Mouse (Mus musculus) retina, adult 2 months (tissue): ENCODE measurements at regions not wholly inside any gene's neighbourhood (a gene's known extent, or its start where the extent isn't known, plus 50 kb on each side); places are given as distances from the start of the nearest gene placed in this dataset.

ENCODE experiments used
- DNase-seq: peaks from one replicate; pipeline ENCODE4 v3.0.0-alpha.2; 2012; ENCODE audit warnings: low read depth, low spot score

DNA sequence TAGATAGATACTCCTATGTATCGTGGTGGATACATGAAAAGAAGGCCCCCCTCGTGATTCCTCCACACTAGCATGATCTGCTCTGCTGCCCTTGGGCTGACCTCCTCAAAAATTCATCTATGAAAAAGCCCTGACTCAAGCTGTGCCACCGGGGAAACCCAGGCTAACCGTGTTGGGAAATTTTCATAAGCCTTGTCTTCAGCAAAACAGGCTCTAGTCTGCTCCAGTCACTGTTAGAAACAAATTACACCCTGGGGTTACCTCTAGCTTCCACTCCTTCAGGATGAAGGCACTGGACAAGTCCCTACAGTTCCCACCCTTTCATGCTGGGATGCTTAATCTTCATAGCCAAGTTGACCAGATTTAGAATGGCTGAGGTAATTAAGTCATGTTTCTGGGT, 315.0 kb upstream of the Nrp1 start:
- no peak for DNase-seq

DNA sequence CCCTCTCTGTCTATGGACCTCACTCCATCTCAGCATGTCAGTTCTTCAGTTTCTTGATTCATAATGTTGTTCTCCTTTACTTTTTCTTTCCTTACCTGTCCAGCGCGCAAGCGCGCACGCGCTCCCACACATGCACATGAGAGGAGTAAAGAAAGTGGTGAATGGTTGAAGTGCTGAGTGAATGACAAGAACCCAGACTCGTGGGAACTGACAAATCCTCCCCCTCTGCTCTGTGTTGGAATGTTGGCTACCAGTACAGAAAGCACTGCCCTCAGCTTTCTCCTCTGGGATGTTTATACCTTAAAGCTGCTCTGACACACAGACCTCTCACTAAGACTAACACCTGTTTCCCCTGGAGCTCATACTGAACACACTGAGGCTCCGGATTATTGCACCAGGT, 302.2 kb upstream of the Nrp1 start:
- DNase-seq = no peak

DNA sequence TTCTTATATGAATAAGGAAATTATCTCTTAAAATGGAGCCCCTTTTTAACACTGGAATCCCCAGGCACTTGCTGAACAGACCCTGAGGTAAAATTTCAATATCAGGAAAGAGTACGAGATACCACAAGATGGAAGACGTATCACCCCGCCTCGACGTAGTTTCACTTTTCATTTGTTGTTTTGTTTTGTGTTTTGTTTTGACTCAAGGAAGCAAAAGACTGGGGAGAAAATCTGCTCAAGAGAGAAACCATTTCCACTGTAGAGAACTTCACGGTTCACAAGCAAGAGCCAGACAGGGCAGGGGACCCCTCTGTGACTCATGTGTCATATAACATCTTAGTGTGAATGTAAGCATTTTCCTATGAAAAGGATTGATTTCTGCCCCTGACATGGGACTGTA, 300.6 kb upstream of the Nrp1 start:
- no peak for DNase-seq

DNA sequence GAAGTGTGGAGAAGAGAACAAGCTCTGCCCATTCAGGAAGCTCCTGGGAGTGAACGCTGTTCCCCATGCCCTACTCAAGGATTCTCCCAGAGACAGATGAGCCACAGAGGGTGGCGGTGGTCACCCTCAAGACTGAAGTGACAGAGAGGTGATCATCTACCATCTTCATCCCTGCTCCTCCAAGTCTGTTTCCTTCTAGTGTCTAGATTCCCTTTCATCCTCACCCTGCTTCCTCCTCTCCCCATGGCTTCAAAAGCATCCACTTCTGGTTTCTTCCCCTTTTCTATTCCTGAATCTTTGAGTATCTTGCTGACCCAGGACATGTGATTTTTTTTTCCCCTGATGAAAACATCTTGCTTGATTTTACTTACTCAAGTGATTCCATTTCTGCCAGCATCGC, 298.6 kb upstream of the Nrp1 start:
- no peak for DNase-seq

DNA sequence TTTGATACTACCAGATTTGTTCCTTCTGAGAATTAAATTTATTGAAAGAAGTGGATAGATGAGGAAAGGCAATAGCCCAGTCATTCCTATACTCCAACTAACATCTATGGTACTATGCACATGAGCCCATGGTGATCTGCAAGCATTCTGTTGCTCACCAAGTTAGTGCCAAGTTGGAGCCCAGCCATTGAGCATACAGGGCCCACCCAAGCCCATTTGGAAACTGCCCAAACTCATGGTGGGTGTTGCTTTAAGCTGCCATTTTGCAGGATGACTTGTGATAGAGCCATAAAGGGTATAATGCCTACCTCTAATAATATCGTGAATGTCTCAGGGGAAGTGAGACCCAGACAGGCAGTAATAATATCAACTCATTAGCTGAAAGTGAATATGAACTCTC, 294.2 kb upstream of the Nrp1 start:
- no peak for DNase-seq

- no peak for DNase-seq
Observed at GRCm38 (mm10) chr8:128065127-128065526, 293.3 kb upstream of the Nrp1 start.

DNA sequence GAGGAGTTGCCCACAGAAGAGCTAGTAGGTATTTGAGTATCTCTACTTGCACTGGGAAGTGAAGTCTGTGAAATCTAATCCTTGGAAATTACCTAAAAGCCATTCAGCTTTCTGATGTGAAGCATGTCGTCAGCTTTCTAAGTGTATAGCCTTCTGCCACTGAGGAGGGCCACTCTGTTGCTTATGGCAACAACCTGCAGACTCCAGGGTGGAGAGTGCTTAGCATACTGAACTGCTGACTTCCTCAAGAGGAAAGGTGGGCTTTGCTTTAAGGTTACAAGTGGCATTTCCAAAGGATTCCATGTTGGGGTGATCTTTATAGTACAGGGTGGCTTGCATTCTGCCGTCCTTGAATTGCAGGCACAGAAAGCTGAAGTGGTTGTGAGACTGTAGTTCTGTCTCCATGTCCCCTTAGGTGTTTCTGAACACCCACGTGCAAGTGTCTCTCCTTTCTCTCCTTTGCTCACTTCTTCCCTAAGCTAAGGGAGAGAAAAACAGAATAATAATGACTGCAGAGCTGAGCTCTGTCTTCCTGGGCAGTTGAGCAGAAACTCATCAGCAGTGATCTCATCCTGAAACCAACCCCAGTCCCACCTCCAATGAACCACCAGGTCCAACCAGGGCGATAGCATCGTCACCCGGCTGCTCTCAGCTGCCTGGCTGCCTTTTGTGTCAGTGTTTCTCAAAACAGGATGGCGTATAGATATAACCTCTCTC, 292.3 kb upstream of the Nrp1 start:
- no peak for DNase-seq

- no peak for DNase-seq
Observed at GRCm38 (mm10) chr8:128069749-128070148, 288.7 kb upstream of the Nrp1 start.

GRCm38 (mm10) chr8:128075566-128075965, 282.8 kb upstream of the Nrp1 start:
- no peak for DNase-seq

DNA sequence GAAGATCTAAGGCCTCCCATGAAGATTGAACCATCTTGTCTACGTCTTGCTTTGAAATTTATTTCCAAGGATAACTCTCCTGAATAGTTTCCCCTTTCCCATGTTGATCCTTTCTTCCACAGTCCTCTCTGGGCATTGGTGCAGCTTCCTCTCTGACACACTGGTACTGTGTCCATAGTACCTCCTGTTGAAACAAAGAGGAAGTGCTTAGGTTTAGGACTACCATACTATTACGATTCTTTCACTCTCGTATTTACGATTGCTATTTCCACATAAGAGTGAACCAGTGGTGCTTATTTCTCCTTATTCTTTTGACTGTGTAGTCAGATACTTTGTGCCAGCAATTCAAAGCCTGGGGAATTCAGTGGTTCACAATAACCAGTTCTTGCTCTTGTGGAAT, 282.2 kb upstream of the Nrp1 start:
- no peak for DNase-seq

- DNase-seq = no peak
Observed at GRCm38 (mm10) chr8:128078740-128079139, 279.7 kb upstream of the Nrp1 start.

DNA sequence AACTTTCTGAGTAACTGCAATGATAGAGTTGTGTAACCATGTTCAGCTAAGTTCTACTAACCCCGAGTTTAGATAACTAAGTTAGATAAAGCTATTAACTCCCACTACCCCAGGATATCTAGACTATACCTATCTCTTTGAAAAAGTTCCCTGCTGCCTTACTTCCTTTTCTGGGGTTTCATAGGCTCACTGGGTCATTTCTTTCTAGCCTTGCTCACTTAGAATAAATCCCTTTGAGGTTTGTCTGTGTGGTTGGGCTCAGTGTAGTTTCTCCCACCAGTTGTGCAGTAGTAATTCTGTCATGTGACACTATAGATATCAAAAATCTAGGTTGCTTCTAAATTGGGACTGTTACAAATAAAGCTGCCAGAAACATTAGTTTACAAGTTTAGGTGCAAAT, 272.6 kb upstream of the Nrp1 start:
- DNase-seq = no peak

DNA sequence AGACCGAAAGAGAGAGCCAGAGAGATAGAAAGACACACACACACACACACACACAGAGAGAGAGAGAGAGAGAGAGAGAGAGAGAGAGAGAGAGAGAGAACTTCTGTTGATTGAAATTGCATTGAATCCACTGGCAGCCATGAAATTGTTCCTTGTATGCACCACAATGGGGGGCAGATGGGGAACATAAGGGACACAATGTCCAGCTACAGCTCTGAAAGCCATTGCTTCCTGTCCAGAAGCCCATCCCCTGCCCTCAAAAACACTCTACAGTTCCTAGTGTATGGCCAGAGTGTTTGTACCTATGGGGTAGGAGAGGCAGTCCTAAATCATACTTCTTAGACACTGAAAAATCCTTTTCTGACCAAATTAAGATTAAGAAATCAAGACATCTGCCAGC, 270.9 kb upstream of the Nrp1 start:
- no peak for DNase-seq

- no peak for DNase-seq
Observed at GRCm38 (mm10) chr8:128092826-128093225, 265.6 kb upstream of the Nrp1 start.

DNA sequence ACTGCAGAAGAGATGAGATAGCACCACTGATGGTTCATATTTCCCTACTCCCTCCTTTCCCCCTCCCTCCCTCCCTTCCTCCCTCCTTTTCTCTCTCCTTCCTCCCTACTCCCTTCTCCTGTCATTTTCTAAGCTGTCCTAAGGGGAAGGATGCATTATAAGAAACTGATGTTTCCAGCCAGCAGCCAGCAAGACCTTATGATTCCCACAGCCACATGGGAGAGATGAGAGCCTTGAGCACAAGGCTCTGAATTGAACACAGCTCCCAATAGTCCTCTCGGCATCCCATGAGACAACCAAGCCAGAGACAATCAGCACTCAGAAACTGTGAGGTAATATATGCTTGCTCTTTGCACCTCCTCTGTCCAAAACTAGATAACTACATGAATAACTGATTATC, 263.0 kb upstream of the Nrp1 start:
- no peak for DNase-seq

- no peak for DNase-seq
Observed at GRCm38 (mm10) chr8:128097601-128098000, 260.8 kb upstream of the Nrp1 start.

DNA sequence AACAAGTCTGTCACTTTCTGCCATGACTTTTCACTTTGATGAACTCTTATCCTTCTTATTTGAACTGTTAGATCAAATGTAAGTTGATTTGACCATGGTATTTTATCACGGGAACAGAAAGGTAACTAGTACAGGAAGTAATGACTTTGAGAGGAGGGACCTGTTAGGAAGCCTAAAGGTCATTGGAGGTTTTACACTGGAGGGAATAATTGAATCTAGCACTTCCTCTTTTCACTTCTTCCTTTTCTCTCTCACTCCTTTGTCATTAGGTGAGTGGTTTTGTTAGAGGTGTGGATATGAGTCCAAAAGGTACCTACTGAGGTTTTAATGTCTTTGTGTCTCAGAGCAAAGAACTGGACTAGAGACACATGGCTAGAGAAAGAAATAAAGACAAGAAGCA, 255.0 kb upstream of the Nrp1 start:
- DNase-seq = no peak

DNA sequence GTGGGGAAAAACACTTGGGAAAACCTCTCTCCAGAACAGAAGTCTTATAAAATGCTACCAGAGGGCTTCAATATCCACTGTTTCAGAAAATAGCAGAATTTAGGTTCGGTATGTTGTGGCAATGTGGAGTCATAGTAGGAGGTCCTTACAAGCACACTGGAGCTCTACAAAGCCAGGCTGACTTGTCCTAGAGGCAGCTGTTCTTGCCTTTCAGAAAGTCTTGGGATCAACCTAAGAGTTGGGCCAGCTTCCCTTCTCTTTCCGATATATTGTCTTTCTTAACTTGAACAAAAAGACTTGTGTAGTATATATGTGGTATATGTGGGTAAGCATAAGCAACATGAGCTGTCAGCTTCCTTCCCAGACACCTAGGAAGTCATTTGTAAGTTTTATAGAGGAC, 251.8 kb upstream of the Nrp1 start:
- DNase-seq = no peak

DNA sequence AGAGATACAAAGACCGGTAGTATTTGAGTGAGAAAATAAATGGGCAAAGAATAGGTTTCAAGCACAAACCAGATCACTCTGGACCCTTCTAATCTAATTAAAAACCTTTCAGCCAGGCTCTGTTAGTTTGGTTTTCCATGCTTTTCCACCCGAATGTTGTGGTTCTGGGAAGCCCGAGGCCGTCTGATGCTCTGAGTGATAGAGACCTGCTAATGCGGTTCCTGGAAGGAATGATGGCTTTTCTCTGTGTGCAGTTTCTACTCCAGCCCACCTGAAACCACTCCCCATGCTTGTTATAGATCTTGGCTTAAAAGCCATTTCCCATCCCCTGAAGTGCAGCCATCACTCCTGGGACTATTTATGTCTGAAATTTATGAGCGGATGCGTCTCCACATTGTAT, 251.4 kb upstream of the Nrp1 start:
- DNase-seq = no peak

DNA sequence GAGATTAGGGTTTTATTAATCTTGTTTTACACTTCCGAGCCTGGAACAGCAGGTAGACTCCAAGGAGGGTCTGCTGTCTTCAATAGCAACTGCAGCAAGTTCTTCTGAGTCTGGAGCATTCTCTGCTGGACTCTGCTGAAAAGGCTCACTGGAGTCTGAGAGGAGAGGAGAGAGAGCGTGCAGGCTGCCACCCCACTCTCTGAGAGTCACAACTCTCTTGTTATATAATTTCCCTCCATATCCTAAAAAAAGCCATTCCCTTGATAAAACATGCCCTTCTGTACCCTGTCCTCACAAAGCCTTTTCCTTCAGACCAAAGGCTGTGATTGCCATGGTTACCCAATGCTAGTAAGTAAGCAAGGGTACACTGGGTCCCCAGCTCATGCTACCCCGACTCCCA, 249.4 kb upstream of the Nrp1 start:
- no peak for DNase-seq

DNA sequence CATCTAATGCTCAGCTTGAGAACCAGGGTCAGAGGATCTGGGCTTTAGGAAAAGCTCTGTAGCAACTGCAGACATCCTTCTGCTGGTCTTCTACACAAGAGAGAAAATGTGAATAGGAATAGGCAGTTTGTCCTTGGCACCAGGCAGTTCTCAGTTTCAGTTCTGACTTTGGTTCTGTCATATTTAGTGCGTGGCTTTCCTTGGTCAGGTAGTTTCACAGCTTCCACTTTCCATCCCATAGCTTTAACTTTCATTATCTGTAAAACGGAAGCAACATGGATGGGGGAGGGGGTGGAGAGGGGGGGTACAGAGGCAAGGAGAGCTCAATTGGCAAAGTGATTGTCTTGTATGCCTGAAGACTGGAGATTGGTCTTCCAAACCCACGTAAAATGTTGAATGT, 247.3 kb upstream of the Nrp1 start:
- DNase-seq = no peak

- DNase-seq = no peak
Observed at GRCm38 (mm10) chr8:128113116-128113515, 245.3 kb upstream of the Nrp1 start.

GRCm38 (mm10) chr8:128141290-128141966, 217.0 kb upstream of the Nrp1 start:
- no peak for DNase-seq
